8 mouse cellular contexts compared by ENCODE assay signal in the genomic region with DNA sequence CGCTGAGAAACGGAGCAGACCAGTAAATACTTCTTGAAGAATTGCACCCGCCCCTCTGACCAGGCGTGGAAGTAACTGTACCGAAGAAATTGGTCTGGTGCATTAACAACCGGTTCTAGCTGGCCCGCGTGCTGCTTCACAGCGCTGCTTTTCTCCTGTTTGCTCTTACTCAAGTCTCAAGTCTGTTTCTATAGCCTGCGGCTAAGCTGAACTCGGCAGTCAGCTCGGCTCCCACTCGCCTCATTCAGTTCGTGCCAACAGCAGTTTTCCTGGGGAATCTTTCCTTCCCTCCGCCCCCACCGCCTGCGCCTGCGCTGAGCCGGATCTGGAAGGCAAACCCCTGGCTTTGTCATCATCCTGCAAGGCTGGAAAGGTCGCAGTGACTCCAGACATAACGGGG. TPM values are rescaled to one million over a fixed set of nuclear protein-coding genes. Genes with fewer than 3 reads are reported as not detected.
DNase-seq lines count a peak whose midpoint lies in the region; ATAC-seq and TF ChIP-seq lines count a peak whose summit lies in the region.

No protein-coding gene starts in this region.

- peaks cover 10% of the 10 kb centered on the region; the same call in 1 of the 2 replicates for H3K4me1 ChIP-seq in lung, postnatal 0 days (ENCODE audit: insufficient read depth, low read depth, low read length)

- no peak overlapping the region for H3K9ac ChIP-seq in lung, postnatal 0 days (replicated peaks; ENCODE audit: low read depth)

- DNase-seq in layer of hippocampus, adult 11-12 months (ENCODE audit: low spot score) = peak; percentile 48
- DNase-seq in layer of hippocampus, adult 9-10 months (ENCODE audit: low spot score) = no peak
- DNase-seq in frontal cortex, postnatal 10 days (ENCODE audit: low spot score in 2 of 2) = peak; percentile 47 to 58
- DNase-seq in heart, postnatal 4 days = peak; percentile 72
- DNase-seq in layer of hippocampus, adult 9-11 months = peak; percentile 29
- DNase-seq in lung, postnatal 0 days (ENCODE audit: low spot score) = peak; percentile 63
- peak; percentile 78 to 82 for DNase-seq in right cerebral cortex, postnatal 10 days (ENCODE audit: low spot score in 2 of 2)

- H3K27me3 ChIP-seq in lung, postnatal 0 days (replicated peaks; ENCODE audit: insufficient read depth, low read length) = no peaks in the 10 kb centered on the region

- peak overlapping the region; percentile 17; the same call in 1 of the 2 replicates for H3K4me3 ChIP-seq in lung, postnatal 0 days (ENCODE audit: low read depth, low read length)

- H3K4me2 ChIP-seq in lung, postnatal 0 days (replicated peaks; ENCODE audit: low read depth, low read length) = peak overlapping the region; percentile 51

- peak; percentile 51 for ATAC-seq in lung, postnatal 0 days
- no peak for ATAC-seq in megakaryocyte-erythroid progenitor cell, adult 5-6 weeks (replicated peaks; ENCODE audit: low FRiP score, low TSS enrichment, poor library complexity, severe bottlenecking)

- no peaks in the 10 kb centered on the region for H3K9me3 ChIP-seq in lung, postnatal 0 days (ENCODE audit: low read length)

- no peaks in the 10 kb centered on the region for H3K36me3 ChIP-seq in lung, postnatal 0 days (ENCODE audit: insufficient read depth, low read length)

- TF ChIP-seq EP300 in lung, postnatal 0 days (IDR thresholded peaks at IDR 0.05) = no peak

- WGBS in lung, postnatal 0 days = 17% methylated on average over 21 of the region's 21 CpGs

- no peak for TF ChIP-seq CTCF in lung, postnatal 0 days (IDR thresholded peaks at IDR 0.05)

- no peak overlapping the region for H3K27ac ChIP-seq in lung, postnatal 0 days (ENCODE audit: low read length)

RNA-seq across cellular contexts. Expression of a gene that starts 14.3 kb away (rescaled TPM):
- 10 to 100 TPM; 24.3 to 28.1 TPM for total RNA-seq in heart, postnatal 4 days (2021)
- 26.6 and 27.1 TPM in 2 replicates for polyA plus RNA-seq in lung, postnatal 0 days (2015; fragmentation: Nextera tagmentation; extraction: Ambion mirVana)
- 5.4 and 13.9 TPM in 2 replicates for total RNA-seq in megakaryocyte-erythroid progenitor cell, adult 5-6 weeks (2014; fragmentation: Nextera tagmentation)
- 0.66 and 1.5 TPM in 2 replicates for total RNA-seq in megakaryocyte-erythroid progenitor cell, adult 5-6 weeks (2017)
